Mouse (Mus musculus) heart, adult 2 months (tissue): ENCODE measurements around the gene Ntmt1.

Source experiments
- CTCF ChIP-seq: fragments of 200-600 bp; IDR thresholded peaks from 2 replicates; pipeline ENCODE4 v1.8.1; 2022; ENCODE audit warnings: antibody characterized with exemption, mild to moderate bottlenecking, moderate library complexity
- POLR2A ChIP-seq: fragments of 200-500 bp; IDR thresholded peaks from 2 replicates; pipeline ENCODE4 v1.6.1; 2011; ENCODE audit warnings: mild to moderate bottlenecking, low read depth, low read length, control low read depth; ENCODE audit not compliant: insufficient read depth

- TF ChIP-seq CTCF: no peak
- no peak for TF ChIP-seq POLR2A
Observed at GRCm38 (mm10) chr2:30782312-30783290, 25.0 kb upstream of the Ntmt1 start.
